Mouse (Mus musculus): ENCODE data around the gene Fbxl14.
"Not testable (repeated sequence)": the region's sequence is repeated elsewhere in the genome, so short reads cannot be mapped to it uniquely, and the experiment has no call there.

The Fbxl14 gene

DNA sequence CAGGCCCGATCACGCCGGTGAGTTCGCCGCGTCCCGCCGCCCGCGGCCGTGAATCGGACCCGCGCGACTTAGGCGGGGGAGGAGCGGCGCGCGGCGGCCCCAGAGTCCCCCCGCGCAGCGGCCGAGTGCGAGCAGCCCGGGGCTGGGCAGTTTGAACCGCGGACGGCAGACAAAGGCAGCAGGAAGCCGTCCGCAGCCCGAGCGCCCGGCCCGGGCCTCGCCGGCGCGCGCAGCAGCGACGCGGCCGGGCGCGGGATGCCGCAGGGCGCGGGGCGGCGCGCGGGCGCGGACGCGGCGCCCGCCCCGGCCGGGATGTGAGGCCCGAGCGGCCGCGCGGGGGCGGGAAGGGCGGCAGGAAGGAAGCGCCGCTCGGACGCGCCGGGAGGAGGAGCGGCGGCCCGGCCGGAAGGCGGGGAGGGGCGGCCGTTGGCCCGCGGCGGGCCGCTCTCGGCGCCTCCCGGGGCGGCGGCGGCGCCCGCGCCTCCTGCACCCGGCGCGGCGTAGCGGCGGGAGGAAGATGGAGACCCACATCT, at the start of gene Fbxl14:
Gene Fbxl14 (plus strand): TSS at position 326 of the 533 bp plus-strand sequence.
- no peak for DNase-seq

DNA sequence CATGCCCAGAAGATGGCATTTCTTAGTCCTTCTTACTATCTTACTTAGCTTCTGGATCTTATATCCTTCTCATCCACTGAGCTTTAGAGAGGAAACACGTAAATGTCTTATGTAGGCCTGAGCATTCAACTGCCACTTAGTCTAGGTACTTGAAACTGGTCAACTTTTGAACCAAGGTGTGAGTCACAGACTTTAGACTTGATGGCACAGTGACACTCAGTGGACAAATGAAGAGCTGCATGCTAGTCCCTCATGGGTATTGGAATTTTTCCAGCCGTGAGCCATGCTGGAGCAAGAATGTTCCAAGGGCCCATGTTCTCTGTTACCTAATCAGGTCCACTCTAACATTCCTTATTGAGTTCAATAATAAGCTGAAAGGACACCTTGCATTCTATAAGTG, 49.0 kb upstream of the Fbxl14 start:
- DNase-seq, result peak; percentile 54

DNA sequence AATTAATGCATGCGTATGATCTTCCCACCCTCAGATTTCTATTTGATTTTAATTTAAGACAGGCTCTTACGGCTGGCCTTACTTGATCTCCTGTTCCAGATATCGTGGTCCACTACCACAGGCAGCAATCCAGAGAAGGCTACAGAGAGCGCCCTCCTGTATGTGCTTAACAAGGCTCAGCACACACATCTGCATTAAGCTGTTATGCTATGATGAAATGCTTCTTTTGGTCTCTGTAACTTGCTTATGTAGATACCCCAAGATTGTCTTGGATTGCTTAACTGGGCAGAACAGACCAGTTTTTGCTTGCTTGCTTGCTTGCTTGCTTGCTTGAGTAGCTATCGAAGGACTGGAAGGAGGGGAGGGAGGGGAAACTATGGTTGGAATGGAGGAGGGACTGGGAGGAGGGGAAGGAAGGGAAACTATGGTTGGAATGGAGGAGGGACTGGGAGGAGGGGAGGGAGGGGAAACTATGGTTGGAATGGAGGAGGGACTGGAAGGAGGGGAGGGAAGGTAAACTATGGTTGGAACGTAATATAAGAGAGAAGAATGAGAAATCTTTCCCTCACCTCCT, 47.6 kb upstream of the Fbxl14 start:
- no peak for DNase-seq

DNA sequence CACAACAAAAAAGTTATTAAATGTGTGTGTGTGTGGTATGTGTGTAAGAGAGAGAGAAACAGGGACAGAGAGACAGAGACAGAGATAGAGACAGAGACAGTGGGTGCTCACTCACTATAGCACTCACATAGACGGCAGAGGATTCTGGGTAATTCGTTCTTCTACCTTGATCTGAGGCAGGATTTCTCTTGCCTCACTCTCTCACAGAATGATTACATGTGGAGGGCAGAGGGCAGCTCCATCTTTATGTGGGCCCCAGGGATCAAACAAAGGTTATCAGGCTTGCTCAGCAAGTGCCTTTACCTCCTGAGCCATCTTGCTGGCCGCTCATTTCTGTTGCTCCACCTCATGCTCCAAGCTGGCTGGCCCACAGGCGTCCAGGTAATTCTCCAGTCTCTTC, 45.1 kb upstream of the Fbxl14 start:
- DNase-seq, result no peak

DNA sequence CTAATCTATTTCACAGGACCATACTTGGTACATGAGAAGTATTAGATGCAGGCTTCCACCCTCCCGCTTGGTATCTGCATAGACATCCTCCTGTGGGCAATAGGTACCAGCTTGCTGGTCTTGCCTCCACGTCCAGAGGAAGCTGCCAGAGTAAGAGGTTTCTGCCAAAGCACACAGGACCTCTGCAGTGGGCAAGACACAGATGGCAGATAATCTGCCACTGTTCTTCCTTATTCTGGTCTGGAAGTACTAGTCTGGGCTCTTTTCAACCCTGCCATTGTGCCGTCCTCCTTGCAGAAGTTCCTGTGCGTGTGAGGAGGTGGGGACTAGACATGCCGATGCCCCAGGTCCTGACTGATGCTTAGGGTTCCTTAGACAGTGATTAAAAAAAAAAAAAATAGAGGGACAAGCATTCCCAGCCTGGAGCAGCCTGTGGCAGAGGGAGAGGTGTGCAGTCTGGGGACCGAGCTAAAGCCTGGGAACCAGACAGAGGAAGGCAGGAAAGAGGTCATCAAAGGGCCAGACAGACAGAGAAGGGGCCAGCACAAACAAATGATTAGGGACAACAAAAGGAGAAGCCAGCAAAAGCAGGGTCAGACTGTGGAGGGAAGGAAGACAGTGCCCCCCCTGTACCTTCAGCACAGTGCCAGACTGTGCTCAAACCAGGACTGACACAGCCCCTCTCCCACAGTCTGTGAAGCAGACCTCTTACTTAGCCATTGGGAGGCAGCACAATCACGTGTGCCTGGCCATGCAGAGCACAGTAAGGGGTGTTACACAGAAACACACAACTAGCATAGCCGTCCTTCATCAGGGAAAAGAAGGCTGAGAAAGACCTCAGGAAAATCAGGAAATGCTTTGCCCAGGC, 41.3 kb upstream of the Fbxl14 start:
- DNase-seq, result no peak

DNA sequence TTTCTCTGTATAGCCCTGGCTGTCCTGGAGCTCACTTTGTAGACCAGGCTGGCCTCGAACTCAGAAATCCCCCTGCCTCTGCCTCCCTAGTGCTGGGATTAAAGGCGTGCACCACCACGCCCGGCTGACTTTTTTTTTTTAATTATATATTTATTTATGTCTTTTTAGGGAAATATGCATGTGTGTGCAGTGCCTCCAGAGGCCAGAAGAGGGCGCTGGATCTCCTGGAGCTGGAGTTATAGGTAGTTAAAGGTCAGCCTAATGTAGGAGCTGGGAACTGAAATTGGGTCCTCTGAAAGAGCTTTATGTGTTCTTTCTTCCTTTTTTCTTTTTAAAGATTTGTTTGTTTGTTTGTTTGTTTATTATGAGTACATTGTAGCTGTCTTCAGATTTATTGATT, 36.7 kb upstream of the Fbxl14 start:
- not testable (repeated sequence) for DNase-seq

DNA sequence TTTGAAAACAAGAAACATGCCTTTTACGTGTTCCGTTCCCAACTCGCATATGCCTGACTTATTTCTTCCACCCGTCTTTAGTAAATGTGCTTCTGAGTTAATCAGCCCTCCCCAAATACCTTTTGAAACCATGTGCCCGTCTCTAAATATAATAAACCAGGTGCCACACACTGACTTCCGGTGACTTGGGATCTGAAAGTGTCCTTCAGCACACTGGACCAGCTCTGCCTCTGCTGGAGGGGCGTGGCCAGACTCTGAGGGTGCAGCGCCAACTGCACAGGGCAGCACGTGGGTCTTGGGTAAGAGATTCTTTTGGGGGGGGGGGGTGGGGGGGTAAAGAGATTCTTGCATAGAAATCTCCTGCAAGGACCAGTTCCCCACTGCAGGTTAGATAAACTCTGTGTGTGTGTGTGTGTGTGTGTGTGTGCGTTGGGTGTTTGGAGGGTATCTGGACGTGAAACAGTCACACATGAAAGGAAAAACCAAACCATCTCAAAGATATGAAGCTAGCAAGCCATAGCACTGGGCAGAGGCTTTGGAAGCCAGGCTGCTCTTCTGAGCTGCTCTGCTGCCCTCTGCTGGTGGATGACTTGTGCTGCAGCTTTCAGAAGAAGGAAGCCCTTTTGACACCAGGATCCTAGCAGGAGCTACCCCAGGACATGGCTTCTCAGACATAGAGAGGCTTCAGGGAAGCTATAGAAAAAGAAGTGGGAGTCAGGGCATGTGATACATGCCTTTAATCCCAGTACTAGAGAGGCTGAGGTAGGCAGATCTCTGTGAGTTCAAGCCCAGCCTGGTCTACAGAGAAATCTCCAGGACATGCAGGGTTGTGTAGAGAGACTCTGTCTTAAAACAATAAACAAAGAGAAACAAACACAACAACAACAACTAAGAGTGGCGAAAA, 35.5 kb upstream of the Fbxl14 start:
- DNase-seq, result peak; percentile 87

DNA sequence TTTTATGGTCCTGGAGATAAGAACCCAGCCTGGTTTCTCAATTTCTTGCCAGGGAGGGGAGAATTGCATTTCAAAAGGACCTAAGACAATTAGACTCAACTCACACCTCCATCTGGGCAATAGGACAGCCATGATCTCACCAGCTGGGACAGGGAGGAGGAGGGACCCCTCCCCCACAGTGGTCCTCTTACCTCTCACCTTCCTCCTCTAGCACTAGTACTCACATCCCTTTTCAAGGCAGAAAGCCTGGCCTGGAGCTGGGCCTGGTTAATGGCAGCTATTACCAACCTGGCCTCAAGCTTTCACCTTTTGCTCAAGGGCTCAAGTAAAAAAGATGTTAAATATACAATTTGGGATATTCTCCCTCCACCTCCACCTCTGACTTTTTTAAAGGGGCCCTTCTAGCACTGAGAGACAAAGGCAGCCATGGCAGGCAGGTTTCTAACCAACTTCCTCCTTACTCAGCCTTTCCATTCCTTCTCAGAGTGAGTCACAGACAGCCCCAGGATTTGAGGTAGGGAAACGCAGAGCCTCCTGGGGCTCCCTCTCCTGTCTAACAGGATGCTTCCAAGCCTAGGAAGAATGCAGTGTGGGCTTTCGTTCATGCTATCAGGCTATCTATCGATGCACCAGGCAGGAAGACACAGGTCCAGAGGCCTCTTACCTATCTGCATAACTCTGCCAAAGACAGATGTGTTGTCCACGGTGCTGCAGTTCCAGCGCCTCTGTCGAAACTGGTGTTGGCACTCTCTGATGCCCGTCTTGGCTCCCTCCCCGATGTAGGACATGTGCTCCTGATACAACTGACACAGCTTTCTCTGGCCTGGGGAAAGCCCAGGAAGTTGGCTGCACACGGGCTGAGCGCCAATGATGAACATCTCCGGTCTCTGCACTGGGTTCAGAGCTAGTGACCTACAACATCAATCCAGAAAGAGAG, 33.5 kb upstream of the Fbxl14 start:
- DNase-seq, result no peak

DNA sequence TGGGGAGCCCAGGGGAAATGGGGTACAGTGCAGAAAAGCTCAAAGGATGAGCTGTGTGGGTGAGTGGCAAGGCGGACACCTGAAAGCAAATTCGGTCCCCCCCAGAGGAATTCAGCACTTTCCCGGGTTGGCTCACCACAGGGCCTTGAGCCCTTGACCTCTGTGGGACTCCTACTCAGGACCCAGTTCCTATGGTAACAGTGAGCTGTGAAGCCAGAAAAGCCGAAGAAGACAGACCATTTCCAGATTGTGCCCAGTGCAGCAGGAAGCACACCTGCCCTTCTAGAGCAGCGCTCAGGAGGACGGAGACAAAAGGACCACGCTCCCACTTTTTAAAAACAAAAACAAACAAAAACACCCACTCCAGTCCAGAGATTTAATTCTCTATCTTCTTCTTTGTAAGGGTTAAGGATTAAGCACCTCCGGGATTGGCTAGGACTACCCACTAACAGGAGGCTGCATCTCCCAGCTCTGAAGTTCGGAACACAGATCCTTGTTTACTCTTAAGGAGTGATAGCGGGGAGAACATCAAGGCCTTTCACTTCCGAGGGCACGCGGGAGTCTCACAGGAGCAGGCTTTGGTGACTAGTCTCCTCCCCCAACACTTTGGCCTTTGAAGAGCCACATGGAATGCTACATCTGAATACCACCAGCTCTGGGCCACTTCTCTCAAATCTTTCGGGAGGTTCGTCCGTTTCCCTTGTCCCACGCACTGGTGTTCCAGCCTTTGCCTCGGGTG, 31.0 kb upstream of the Fbxl14 start:
- DNase-seq, result no peak

DNA sequence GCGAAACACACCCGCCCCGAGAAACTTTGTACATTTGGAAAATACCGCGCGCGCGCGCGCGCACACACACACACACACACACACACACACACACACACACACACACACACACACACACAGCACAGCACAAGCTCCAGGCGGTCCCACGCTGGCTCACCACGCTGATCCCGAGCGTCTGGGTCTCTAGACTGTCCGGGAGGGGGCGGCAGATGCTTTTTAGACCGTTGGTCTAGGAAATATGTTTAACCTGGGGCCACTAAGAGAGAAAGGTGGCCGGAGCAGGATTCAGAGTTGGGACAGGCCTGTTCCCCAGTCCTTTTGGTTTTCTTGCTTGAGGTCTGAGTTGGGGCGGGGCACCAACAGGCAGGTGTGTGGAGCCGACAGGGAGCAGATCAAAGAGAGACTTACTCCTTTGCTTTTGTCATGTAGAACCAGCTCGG, 30.4 kb upstream of the Fbxl14 start:
- DNase-seq, result peak; percentile 58

DNA sequence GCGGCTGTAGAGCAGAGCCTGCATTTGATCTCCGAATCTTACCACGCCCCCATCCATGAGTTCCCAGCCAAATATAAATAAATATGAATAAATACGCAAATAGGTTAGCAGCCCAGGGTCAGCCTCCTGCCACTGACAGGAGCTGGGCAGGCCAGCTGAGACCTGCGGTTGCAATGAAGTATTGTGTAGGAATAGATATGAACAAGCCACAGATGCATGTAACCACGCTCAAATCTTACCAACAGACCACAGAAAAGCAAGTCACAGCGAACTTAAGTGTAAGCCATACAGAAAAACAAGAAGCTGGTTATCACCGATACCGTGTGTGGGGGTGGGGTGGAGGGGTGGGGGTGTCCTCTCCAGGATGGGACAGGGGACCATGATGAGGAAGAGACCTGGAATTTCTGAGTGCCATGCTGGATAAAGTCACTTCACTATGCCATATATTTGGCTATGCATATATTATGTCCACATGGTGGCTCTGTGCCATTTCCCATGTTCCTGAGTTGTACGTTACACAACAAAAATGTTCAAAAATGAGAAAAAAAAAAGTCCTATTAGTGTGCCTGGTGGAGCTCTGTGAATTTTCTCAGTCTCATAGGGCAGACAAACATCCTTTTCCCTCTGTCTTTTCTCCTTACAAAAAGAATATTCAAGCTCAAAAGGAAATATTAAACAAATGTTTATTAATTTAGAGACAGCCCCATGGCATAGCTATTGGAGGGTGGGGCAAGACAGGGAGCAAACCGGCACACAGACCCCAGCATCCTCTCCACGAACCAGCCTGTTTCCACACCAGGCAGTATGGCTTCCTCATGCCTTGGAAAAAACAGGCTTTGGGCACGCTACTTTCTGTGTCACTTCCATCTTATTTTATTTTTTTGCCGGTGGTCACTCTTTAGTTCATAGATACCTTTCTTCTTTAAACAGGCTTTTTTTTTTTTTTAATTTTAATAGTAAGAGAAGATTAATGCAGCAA, 28.2 kb upstream of the Fbxl14 start:
- no peak for DNase-seq

DNA sequence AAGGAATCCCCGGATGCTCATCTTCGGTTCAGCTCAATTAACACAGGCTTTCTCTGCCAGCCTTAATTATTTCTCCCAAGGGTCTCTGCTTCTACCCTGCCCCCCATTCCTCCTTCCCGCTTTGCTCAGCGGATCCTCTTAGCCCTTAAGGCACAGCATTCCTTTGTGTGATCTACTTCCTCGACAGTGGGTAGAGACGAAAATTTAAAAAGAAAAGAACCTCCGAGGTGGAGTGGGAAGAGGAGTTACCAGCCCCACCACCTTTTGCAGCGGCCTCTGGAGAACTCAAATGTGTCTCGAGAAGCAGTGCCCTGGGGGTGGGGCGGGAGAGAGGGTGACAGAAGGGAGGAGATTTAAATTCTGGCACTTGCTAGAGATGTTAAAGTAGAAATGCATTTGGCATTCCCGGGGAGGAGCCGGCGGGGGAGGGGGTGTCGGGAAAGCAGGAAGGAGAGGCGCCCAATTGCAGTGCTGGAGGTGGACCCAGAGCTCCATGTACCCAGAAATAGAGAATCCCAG, 27.4 kb upstream of the Fbxl14 start:
- DNase-seq, result peak; percentile 90

DNA sequence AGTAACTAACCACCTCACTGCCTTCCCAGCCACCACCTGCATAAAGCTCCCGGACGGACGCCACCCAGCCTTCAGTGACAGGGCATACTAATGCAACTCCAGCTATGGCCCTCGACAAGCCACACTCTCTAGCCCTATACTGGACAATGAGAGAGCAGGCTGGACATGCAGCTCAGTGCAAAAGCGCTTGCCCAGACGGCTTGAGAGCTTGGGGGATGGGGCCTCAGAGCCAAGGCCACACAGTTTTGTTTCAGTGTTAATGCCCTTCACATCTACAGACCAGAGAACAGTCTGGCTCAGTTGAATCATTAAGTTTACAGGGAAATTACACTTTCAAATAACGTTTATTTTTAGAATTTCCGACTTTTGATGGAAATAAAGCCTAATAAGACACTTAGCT, 21.3 kb upstream of the Fbxl14 start:
- DNase-seq, result no peak

DNA sequence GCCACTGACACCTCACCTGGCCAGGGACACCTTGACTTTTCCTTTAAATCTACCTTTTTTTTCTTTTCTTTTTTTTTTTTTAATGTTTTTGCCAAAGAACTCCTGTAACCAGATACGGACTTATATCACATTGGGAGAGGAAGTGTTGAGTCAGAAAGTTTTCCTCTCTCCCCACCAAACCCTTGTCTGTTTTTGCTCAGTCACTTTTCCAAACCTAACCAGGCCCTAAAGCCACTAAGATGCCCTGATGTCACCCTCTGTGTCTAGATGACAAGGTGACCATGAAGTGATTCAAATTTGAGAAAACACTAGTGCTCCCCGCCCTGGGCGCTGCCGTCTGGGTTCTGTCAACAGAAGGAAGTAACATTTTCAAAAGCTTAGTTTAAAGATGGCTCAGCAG, 20.4 kb upstream of the Fbxl14 start:
- no peak for DNase-seq

DNA sequence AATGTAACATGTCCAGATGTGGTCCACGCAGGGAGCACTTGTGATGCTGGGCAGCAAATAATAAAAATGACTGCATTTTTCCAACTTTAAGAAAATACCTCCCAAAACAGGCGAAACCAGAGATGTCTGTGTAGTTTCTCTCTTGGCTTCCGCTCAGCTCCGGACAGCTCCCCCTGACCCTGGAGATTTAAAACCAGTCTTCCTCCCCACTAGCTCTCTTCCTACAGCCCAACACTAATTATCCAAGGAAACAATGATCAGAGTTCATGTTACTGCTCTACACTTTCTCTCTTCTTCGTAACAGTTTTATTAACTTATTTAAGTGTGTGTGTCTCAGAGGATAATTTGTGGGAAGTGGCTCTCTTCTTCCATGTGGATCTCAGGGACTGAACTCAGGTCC, 19.1 kb upstream of the Fbxl14 start:
- DNase-seq, result no peak

DNA sequence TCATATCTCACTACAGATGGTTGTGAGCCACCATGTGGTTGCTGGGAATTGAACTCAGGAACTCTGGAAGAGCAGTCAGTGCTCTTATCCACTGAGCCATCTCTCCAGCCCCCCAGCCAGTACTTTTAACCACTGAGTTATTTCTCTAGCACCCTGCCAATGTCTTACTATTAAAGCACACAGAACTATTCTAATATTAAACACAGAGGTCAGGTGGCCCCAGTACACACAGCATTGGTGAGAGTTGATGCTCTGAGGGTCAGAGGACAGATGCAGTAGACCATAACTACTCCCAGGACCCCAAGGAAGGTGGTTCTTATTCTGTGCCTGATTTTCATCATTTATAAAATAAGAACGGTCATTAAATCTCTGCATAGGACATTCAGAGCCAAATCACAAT, 13.3 kb upstream of the Fbxl14 start:
- DNase-seq, result no peak

DNA sequence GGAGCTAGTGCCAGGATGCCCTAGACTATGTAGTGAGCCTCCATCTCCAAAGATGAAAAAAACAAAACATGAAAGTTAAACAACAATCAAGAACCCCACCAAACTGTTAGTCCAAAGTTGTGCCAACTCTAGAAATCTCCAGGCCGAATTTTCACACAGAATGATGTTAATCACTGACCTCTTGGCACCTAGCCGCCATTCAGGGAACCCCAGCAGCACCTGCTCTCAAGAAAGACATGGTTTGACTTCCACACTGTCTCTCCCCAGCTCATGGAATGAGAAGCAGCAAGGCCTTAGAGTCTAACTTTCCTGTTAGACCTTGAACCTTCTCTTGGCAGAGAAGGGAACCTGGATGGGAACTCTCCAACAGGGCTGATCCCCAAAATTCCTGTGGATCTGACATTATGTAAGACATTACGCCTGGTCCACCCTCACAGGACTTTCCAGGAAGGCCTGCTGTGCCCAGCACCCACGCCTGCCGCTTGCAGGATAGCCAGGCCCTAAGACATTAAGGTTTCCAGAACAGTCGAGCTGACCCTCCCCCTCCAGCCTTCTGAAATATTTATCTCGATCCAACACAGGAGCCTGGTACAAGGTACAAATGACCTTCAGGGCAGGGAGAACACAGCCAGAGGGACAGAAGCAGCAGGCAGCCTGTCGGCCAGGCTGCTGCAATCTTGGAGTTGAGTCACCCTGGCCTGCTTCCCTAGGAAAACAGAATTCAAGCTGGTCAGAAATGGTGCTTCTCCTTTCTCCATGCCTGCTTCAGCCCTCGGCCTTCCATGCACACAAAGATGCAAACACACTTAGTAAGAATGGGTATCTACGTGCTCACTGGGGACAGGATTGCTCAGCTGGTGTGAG, 12.3 kb upstream of the Fbxl14 start:
- DNase-seq, result no peak

DNA sequence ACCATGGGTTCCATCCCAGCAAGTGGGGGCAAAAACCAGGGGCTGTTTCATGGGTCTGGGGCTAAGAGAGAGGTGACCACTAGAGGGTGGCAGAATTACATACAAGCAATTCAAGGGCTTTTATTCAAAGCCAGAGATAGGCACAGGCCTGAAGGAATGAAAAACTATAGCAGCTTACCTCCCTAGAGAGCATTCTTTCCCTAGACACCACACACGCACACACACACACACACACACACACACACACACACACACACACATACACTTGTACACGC, 11.7 kb upstream of the Fbxl14 start:
- no peak for DNase-seq

DNA sequence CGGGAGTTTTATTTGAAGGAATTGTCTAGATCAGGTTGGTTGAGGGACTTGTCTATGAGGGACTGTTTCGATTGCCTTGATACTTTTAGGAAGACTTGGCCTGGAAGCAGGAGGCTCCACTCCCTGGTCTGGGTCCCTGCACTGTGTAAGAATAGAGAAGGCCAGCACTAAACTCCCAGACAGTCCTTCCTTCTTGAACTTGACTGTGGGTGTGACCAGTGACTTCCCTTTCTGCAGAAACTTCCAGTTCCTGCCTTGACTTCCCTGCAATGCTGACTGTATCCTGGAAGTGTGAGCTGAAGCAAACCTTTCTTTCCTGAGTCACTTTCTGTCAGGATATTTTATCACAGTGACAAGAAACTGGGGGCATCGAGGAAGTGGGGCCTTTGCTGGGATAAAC, 8.7 kb upstream of the Fbxl14 start:
- no peak for DNase-seq
